Mouse (Mus musculus) embryo, embryonic 11.5 days (tissue): ENCODE data around the gene Tcf7l1.

ENCODE experiments used
- DNase-seq: peaks from one replicate; pipeline ENCODE4 v3.0.0-alpha.2; 2012; ENCODE audit warnings: low read depth, low spot score

Tcf7l1 gene

DNA sequence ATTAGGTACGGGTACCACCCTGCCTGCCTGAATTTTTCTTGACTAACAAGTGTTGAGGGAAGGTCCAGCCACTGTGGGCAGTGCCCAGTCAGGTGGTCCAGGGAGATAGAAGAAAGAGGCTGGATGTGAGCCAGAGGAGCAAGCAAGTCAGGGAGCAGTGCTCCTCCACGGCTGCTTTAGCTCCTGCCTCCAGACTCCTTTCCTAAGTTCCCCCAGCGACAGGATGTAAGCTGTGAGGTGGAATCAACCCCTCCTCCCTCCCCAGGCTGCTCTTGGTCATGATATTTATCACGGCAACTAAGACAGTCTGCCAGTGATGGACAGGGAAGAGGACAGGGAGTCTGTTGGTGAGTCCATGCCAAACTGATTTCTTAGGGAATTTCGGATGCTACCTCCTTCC is 195.1 kb downstream of the Tcf7l1 start:
- DNase-seq, result no peak

DNA sequence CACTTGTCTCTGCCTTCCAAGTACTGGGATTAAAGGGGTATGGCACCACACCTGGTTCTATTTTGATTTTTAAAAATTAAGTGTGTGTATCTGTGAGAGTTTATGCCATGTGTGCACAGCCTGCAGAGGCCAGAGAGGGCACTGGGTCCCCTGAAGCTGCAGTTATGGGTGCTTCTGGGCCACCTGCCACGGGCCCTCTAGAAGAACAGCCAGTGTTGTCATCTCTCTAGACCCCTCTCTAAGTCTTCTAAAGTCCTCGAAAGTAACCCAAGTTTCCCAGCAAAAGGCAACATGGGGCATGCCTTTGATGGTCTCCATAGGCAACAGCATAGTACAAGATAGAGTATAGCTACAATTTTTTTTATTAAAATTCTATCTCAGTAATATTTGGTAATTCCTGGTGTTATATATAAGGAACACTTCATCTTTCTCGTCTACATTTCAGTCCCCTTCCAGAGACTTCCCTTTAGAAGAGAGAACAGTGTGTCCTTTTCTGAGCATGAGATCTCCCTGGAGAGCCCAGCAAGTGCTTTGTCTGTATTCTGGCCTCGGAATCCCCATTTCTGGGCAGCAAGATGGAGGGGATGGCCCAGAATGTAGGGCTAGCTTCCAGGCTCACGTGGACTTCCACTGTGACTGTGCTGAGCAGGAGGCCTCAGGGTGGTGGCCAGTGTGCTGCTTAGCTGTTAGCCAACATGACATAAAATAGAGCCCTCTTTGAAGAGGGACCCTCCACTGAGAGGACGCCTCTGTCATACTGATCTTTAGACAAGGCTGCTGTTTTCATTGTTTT is 195.8 kb downstream of the Tcf7l1 start:
- no peak for DNase-seq

DNA sequence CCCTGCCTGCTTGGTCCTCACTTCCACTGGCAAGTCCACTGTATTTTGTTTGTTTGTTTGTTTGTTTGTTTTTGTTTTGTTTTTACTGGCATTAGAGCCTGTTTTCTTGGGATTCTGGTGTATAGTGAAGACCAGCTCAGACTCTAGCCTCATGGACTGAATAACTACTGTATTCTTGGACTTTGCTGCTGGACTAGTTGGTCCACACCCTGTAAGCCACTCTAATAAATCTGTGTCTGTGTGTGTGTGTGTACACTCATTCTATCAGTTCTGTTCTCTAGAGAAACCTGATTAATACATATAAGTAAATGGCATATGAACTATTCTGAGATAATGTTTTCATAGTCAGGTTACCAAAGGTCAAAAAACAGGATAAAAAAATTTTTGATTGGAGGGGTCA is 198.9 kb downstream of the Tcf7l1 start:
- no peak for DNase-seq

DNA sequence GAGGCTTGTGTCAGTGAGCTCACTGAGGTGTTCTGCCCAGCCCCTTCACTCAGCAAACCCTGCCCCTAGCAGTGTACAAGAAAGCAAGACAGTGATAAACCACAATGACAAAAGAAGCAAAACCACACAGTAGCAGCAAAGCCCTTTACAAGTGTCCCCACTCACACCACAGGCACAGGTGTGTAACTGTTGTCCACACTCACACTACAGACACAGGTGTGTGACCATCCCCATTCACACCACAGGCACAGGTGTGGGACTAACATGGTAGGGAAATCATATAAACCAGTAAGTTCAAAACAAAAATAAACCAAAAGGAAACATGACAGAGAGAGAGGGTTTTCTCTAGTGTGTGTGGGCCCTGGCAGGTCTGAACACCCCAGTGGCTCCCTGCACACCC is 200.7 kb downstream of the Tcf7l1 start:
- no peak for DNase-seq

DNA sequence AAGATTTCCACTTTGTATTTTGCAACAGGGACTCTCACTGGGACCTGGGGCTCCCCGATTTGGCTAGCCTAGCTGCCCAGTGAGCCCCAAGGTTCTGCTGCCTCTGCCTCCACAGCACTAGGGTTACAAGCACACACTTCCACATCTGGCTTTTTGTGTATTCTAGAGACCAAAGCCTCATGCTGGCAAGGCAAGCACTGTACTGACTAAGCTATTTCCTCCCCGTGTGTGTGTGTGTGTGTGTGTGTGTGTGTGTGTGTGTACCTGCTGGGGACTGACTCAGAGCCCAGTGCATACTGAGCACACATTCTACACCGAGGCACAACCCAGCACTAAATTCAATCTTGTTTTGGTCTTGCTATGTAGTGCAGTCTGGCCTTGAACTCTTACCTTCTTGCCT is 202.4 kb downstream of the Tcf7l1 start:
- DNase-seq, result no peak

DNA sequence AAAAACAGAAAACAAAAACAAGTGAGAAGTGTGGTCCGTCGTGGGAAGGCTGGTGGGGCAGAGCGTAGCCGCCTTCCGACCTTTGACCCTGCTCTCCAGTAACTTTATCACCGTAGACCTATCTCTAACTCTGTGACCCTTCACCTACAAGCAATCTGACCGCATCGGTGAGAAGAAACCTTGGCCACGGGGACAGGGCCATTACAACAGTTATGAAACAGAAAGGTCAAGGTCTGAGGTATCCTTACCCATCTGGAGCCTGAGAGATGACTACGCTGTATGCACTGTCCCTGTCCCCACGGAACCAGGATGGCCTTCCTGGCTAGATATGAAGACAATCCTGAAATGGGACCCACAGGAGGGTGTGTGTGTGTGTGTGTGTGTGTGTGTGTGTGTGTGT is 204.9 kb downstream of the Tcf7l1 start:
- no peak for DNase-seq

DNA sequence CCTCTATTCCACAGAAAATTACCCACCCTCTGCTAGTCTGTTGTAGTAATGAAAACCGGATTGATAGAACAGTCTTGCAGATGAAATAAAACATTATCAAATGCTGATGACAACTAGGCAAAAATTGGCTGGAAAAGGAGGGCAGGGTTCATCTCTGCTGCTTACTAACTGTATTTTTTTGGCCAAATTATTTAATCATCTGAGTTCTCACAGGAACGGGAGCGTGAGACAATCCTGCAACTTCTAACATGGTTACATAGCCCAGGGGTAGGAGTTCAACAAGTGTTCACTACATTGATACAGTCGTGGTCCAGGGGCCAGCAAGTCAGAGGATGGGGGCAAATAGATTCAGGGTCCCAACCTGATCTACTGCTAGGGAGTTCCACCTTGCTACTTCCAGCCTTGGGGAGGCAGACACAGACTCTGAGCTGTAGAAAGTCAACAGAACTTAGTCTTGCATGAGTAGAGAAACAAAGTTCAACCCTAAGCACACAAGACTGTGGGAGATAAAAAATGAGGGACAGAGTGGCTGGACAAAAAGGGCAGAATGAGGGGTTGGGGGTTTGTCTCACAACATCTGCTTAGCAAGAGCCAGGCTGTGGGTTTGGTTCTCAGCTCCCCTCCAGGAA is 205.7 kb downstream of the Tcf7l1 start:
- DNase-seq, result no peak

DNA sequence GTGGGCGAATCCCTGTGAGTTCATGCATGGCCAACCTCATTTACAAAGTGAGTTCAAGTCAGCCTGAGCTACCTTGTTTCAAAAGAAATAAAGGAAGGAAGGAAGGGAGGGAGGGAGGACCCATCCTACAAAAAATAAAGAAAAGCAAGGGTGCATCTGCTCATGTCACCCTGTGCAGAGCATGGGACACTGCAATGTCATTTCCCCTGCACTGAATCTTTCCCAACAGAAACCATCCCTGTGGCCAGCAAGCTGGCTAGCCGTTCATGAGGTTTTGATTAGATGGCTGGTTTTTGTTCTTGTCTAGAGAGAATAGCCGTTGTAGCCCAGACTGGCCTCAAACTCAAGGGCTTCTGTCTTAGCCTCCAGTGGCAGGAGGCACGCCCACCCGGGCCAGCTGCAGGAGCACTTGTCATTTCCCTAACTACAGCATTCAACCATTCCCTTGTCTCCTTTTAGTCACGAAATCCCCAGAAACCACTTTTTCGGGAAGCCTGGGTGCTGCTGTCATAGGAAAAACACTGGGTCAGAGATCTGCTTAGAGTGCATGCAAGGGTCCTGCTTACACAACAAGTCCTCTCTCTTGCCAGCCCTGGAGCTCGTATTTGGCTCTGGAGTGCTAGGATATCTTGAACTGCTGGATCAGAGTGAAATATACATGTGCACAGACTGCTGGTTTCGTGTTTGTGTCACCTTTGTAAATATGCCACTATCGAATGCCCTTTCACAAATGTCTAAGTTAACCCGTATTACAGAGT is 207.2 kb downstream of the Tcf7l1 start:
- DNase-seq, result no peak
